Mouse (Mus musculus): ENCODE measurements around the gene Ets1.

The Ets1 gene

DNA sequence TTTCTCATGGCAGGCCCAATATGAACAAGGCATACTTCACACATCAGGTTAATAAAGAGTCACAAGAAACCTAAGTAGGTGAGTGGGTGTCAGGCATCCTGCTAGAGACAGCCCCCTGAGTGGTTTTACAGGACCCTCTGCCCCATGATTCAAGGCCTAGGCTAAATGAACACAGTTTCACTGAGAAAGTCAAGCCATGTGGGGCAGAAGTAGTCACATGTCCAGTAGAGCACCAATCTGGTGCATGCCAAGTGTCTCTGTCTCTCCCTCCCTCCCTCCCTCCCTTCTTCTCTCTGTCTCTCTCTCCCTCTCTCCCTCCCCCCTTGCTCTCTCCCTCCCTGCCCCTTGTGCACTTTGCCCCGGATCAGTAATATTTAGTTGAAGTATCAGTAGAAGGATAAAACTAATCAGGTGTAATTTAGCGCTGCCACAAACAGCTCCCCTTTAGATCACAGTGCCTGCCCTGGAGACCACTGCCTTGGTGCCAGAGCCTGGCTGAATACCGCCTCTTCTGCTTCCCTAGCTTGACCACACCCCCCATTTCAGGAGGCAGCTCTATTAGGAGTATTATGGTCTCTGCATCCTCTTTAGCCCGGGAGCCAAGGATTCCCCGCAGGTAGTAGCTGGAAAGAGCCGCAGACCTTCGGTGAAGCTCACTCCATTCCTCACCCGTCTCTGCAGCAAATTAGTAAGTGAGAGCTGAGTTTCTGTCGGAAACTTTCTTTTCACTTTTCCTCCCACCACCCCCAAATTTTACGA is at the start of gene Ets1:
Gene Ets1 (plus strand): TSS at position 595 of the 759 bp plus-strand sequence.
- DNase-seq = peak in 1 of 2 experiments; percentile 49

- DNase-seq = peak; percentile 93 to 95
These were observed 46.1 kb upstream of the Ets1 start for GRCm38 (mm10) chr9:32589900-32590299.

DNA sequence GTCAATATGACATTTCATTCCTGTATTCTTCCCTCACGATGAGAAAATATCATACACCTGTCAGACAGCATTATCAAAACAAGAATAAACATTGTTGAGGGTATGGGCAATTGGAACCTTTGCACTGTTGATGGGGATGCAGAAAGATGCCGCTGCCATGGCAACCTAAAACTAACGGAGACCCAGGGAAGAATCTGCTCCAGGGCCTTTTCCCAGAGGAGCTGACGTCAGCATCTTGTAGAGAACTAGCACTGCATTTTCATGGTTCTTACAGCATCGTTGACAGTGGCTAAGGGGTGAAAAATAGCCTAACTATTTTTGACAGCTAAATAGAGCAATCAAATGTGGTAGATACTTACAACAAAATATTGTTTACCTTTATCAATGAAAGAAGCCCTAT is 45.5 kb upstream of the Ets1 start:
- DNase-seq = no peak

- peak; percentile 81 to 82 for DNase-seq
These were observed 44.1 kb upstream of the Ets1 start for GRCm38 (mm10) chr9:32591732-32592582.

GRCm38 (mm10) chr9:32592583-32592890 is 43.5 kb upstream of the Ets1 start:
- no peak for DNase-seq

- DNase-seq = no peak
These were observed 42.2 kb upstream of the Ets1 start for GRCm38 (mm10) chr9:32593816-32594215.

DNA sequence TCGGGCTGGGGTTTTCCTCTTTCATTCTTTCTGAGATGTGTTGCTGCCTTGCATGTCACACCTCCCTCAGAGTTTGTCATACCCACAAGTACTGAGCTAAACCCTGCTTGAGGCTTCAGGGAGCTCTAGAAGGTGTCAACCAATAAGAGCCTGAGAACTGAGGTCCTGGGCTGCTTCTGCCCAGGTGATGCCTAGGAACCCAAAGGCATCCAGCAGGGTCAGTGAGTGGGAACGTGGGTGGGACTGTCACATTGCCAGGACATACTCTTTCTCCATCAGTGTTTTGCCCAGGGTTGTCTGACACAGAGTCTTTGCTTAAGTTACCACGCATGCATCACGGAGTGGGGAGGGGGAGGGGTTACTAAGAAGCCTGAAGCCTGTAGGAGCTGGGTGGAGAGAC is 41.7 kb upstream of the Ets1 start:
- peak; percentile 52 to 54 for DNase-seq

DNA sequence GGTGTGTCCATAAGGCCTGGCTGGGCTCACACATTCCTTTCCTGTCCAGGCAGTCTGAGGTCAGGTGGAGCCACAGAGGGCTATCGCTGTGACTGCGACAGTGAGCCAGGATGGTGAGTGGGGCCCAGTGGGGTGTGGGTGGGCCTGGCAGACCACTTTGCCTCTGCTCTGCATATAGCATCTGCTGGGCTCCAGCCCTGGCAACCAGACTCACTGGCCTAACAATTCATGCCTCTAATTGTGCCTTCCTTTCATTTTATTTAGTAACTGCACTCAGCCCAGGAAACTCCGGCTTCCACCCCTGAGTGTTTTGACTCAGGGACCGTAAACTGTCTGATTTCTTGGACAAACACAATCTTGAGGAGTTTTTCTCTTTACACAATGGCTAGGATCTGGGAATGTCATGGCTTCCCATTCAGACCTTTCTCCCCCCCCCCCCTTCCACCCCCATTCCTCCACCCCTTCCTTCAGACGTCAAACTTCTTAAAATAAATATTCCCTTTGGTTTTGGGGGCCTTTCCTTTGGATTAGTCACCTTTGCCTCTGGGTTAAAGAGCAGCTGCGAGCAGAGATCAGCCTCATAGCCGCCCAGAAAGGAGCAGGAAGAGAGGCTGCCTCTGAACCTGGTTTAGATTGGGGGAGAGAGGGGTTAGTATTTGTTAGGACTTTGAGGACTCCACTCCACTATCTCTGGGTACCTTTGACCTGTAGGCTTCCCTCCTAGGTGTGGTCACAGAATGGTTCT is 40.8 kb upstream of the Ets1 start:
- no peak for DNase-seq

- peak; percentile 64 to 65 for DNase-seq
These were observed 39.7 kb upstream of the Ets1 start for GRCm38 (mm10) chr9:32596366-32596765.

DNA sequence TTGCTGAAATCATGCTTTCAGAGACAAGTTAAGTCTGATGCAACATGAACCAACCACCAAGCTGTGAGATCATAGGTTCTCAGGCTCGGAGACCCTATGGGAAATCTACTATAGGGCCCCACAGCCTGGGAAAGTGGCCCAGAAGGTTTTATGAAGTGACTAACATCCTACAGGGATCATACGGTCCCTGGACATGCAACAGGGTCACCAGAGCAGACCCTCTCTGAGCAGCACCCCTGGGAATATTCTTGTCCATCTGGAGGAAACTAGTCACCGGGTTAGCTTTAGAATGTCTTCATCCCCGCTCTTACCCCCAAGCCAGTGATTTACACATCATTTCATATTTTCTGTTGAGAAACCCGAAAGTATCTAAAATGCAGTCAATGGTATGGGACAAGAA is 34.1 kb upstream of the Ets1 start:
- DNase-seq = no peak

GRCm38 (mm10) chr9:32603097-32603496 is 32.9 kb upstream of the Ets1 start:
- no peak for DNase-seq

- DNase-seq = no peak
These were observed 28.8 kb upstream of the Ets1 start for GRCm38 (mm10) chr9:32607218-32607617.

GRCm38 (mm10) chr9:32608831-32609610 is 27.0 kb upstream of the Ets1 start:
- DNase-seq = peak; percentile 62 to 72

GRCm38 (mm10) chr9:32610218-32610617 is 25.8 kb upstream of the Ets1 start:
- peak in 1 of 2 experiments; percentile 44 for DNase-seq

- DNase-seq = peak; percentile 67 to 76
These were observed 25.4 kb upstream of the Ets1 start for GRCm38 (mm10) chr9:32610631-32611030.

DNA sequence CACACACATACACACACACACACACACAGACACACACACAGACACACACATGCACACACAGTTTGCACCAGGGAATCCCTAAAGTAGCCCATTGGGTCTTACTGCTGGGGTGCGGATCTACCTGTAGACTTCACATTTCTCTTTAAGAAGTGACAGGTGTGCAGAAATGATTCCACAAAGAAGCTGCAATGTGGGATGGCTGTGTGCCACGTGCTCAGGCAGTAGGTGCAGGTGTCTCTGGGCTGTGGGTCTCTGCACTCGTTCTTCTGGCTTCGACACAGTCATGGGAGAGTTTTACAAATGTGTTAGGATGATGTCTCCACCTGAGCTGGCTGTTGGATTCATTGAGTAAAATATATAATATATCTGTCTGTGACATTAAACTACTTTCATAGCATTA is 24.7 kb upstream of the Ets1 start:
- peak in 1 of 2 experiments; percentile 25 for DNase-seq

GRCm38 (mm10) chr9:32612426-32612825 is 23.6 kb upstream of the Ets1 start:
- DNase-seq = peak; percentile 62 to 66

DNA sequence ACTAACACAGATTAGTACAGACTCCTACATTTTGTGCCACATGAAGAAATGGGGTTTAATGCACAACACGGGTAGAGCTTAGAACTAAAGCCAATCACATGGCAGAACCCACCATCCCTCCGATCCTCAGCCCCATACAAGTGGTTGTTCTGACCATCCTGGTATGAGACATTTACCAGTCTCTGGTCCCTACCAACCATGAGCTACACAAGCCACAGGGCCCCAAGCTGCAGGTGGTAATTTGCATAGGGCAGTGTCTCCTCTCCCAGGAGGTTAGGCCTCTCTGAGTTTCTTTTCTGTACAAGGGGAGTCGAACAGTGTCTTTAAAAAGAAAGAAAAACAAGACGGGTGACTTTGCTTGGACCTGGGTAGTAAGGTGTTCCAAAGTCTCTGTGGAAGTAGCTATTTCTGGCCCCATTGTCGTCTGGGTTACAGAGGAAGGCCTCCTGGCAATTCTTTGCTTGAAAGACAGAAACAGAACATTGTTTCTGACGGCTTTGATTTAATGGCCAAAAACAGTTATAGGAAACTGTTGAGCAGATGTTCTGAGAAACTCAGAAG is 23.1 kb upstream of the Ets1 start:
- DNase-seq = peak; percentile 83 to 85

DNA sequence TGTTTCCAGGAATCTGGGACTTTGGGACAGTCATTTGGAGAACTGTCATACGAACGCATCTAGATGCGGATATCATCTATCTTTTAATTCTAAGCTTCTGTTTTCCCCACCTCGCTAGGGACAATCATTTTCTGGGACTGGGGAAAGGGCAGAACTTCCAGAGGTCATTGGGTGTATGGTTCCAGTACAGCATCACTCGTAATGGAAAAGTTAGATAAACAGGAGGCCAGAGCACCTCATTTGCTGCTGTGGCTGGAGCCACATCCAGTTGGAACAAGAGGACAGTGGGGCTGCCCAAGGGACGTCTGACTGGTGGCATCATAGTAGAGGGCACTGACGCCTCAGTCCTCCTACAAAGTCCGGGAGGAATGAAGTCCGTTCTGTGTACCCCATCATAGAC is 21.8 kb upstream of the Ets1 start:
- DNase-seq = no peak

GRCm38 (mm10) chr9:32615461-32615860 is 20.6 kb upstream of the Ets1 start:
- peak in 1 of 2 experiments; percentile 39 for DNase-seq

GRCm38 (mm10) chr9:32615986-32616385 is 20.0 kb upstream of the Ets1 start:
- DNase-seq = peak; percentile 80 to 84

Data from B cell, adult 2 months (primary cell).